Mouse (Mus musculus) liver, postnatal 0 days (tissue): ENCODE results near the gene Ffar3. TPM values are rescaled to one million over a fixed set of nuclear protein-coding genes. Genes with fewer than 3 reads are reported as not detected.
A peak's percentile ranks its signal among the peaks of the same experiment; 100 is the strongest.

Source experiments
- ATAC-seq: fragments of 200-750 bp; cut with Nextera tagmentation; 2 replicates; pipeline ENCODE4 v1.8.0; 2017; ENCODE audit warnings: mild to moderate bottlenecking, moderate library complexity
- DNase-seq: peaks from one replicate; pipeline ENCODE4 v3.0.0-alpha.2; 2016
- H3K27ac ChIP-seq: fragments of 300-500 bp; sonication (generic); 2 replicates; pipeline ENCODE4 v1.5.1; 2014; ENCODE audit warnings: antibody characterized with exemption, moderate library complexity, mild to moderate bottlenecking, low read depth
- H3K27me3 ChIP-seq: fragments of 300-500 bp; sonication (generic); 2 replicates; pipeline ENCODE4 v1.6.1; 2014; ENCODE audit warnings: low read length, control low read depth, mixed read lengths; ENCODE audit not compliant: insufficient read depth
- H3K36me3 ChIP-seq: fragments of 300-500 bp; sonication (generic); replicated peaks from 2 replicates; pipeline ENCODE4 v1.6.1; 2014; ENCODE audit warnings: mild to moderate bottlenecking, control low read depth, low read length, moderate library complexity, mixed read lengths; ENCODE audit not compliant: insufficient read depth
- H3K4me1 ChIP-seq: fragments of 300-500 bp; sonication (generic); 2 replicates; pipeline ENCODE4 v1.6.1; 2014; ENCODE audit warnings: antibody characterized with exemption, mild to moderate bottlenecking, control low read depth; ENCODE audit not compliant: insufficient read depth
- H3K4me2 ChIP-seq: fragments of 300-500 bp; sonication (generic); 2 replicates; pipeline ENCODE4 v1.6.1; 2014; ENCODE audit warnings: low read depth, mild to moderate bottlenecking, low read length, moderate library complexity, mixed read lengths
- H3K4me3 ChIP-seq: fragments of 300-500 bp; sonication (generic); 2 replicates; pipeline ENCODE4 v1.5.1; 2014; ENCODE audit warnings: low read depth, low read length
- H3K9ac ChIP-seq: fragments of 300-500 bp; sonication (generic); replicated peaks from 2 replicates; pipeline ENCODE4 v1.6.1; 2014; ENCODE audit warnings: mild to moderate bottlenecking, moderate library complexity
- H3K9me3 ChIP-seq: fragments of 300-500 bp; sonication (generic); 2 replicates; pipeline ENCODE4 v1.6.1; 2016; ENCODE audit warnings: mild to moderate bottlenecking, control low read depth, low read length, mixed read lengths
- CTCF ChIP-seq: sonication (generic); IDR thresholded peaks from 2 replicates; pipeline ENCODE4 v1.5.1; 2016; ENCODE audit warnings: antibody characterized with exemption, low read depth
- EP300 ChIP-seq: IDR thresholded peaks from 2 replicates; pipeline ENCODE4 v1.6.1; 2016; ENCODE audit warnings: antibody characterized with exemption, low read depth, mild to moderate bottlenecking
- WGBS: fragments of 180-500 bp; shearing (Covaris S2); extraction: QIAGEN DNeasy Blood & Tissue Kit; methylation state at CpG from one replicate; pipeline ENCODE4 v1.1.7; 2014; ENCODE audit not compliant: insufficient replicate concordance; 5-methylcytosine and 5-hydroxymethylcytosine counted together
- polyA plus RNA-seq: library from polyadenylated mRNA; unstranded; fragments of >200 nt; fragmentation: Nextera tagmentation; extraction: Ambion mirVana; gene quantifications from 2 replicates; pipeline ENCODE4 v1.2.1, GENCODE M21; 2015

Gene Ffar3
- polyA plus RNA-seq, 1 experiment from 2014 or later: not detected

GRCm38 (mm10) chr7:30812291-30812807, 43.6 kb downstream of the Ffar3 start:
- Histone ChIP-seq H3K4me2 (peak overlapping the region; percentile 53), H3K9me3 (no peaks in the 10 kb centered on the region), H3K27me3 (no peaks in the 10 kb centered on the region), H3K4me3 (0 out of 2 replicates have a peak overlapping the region, but pooled peaks have one; percentile 8), H3K4me1 (peaks cover 14% of the 10 kb centered on the region), H3K36me3 (no peaks in the 10 kb centered on the region), H3K9ac (0 out of 2 replicates have a peak overlapping the region, but pooled peaks have one; percentile 16), H3K27ac (peak overlapping the region; percentile 89)
- DNase-seq: peak; percentile 52
- TF ChIP-seq CTCF: no peak
- TF ChIP-seq EP300: peak; percentile 6; the same call in 1 of the 2 replicates
- WGBS: 18% methylated on average over 6 of the region's 6 CpGs
- peak; percentile 78 for ATAC-seq

- H3K27ac ChIP-seq: peak overlapping the region; percentile 89
- H3K27me3 ChIP-seq: no peaks in the 10 kb centered on the region
- 0 out of 2 replicates have a peak overlapping the region, but pooled peaks have one; percentile 16 for H3K9ac ChIP-seq
- TF ChIP-seq CTCF: no peak
- 0 out of 2 replicates have a peak, but pooled peaks have one; percentile 22 for TF ChIP-seq EP300
- WGBS: 11% methylated on average over 9 of the region's 9 CpGs
- peak; percentile 69 for ATAC-seq
- H3K4me2 ChIP-seq: peak overlapping the region; percentile 53
- H3K36me3 ChIP-seq: no peaks in the 10 kb centered on the region
- 0 out of 2 replicates have a peak overlapping the region, but pooled peaks have one; percentile 8 for H3K4me3 ChIP-seq
- H3K4me1 ChIP-seq: peaks cover 14% of the 10 kb centered on the region
- DNase-seq: peak; percentile 39
- no peaks in the 10 kb centered on the region for H3K9me3 ChIP-seq
Observed at GRCm38 (mm10) chr7:30811757-30812290, 44.2 kb downstream of the Ffar3 start.

GRCm38 (mm10) chr7:30810319-30810718, 45.7 kb downstream of the Ffar3 start:
- TF ChIP-seq EP300: no peak
- peak; percentile 69 for TF ChIP-seq CTCF
- no peak overlapping the region for H3K4me3 ChIP-seq
- H3K9me3 ChIP-seq: no peaks in the 10 kb centered on the region
- H3K9ac ChIP-seq: no peak overlapping the region
- no peak for ATAC-seq
- no peak for DNase-seq
- no peaks in the 10 kb centered on the region for H3K36me3 ChIP-seq
- H3K4me2 ChIP-seq: no peak overlapping the region
- no peak overlapping the region for H3K27ac ChIP-seq
- no peaks in the 10 kb centered on the region for H3K27me3 ChIP-seq
- WGBS: 61% methylated on average over 6 of the region's 6 CpGs
- H3K4me1 ChIP-seq: peaks cover 14% of the 10 kb centered on the region

- Histone ChIP-seq H3K4me2 (no peak overlapping the region), H3K4me1 (no peaks in the 10 kb centered on the region), H3K4me3 (no peak overlapping the region), H3K36me3 (no peaks in the 10 kb centered on the region), H3K27me3 (no peaks in the 10 kb centered on the region), H3K27ac (no peak overlapping the region), H3K9ac (no peak overlapping the region), H3K9me3 (no peaks in the 10 kb centered on the region)
- ATAC-seq: no peak
- peak; percentile 79 for DNase-seq
- WGBS: 51% methylated on average over 6 of the region's 6 CpGs
- peak; percentile 78 for TF ChIP-seq CTCF
- TF ChIP-seq EP300: no peak
Observed at GRCm38 (mm10) chr7:30805924-30806323, 50.1 kb downstream of the Ffar3 start.

Other genes with a start within 250 kb of the Ffar3 start
- gene Upk1a, start 243.3 kb downstream of the Ffar3 start, polyA plus RNA-seq: 0.07 and 0.14 TPM in 2 replicates
- 995 and 998 TPM in 2 replicates for gene Cox6b1, start 230.0 kb downstream of the Ffar3 start, polyA plus RNA-seq
- not detected in 2 replicates for gene Etv2, start 220.3 kb downstream of the Ffar3 start, polyA plus RNA-seq
- gene Rbm42, start 205.9 kb downstream of the Ffar3 start, polyA plus RNA-seq: 41.8 and 43.3 TPM in 2 replicates
- gene Haus5, start 191.2 kb downstream of the Ffar3 start, polyA plus RNA-seq: 11.4 and 13.0 TPM in 2 replicates
- not detected in 2 replicates for gene Pmis2, start 184.6 kb downstream of the Ffar3 start, polyA plus RNA-seq
- 0.53 and 1.4 TPM in 2 replicates for gene 2200002J24Rik, start 157.3 kb downstream of the Ffar3 start, polyA plus RNA-seq
- 1.1 and 1.6 TPM in 2 replicates for gene Atp4a, start 144.0 kb downstream of the Ffar3 start, polyA plus RNA-seq
- 153 and 158 TPM in 2 replicates for gene Tmem147, start 126.6 kb downstream of the Ffar3 start, polyA plus RNA-seq
- gene Gapdhs, start 112.5 kb downstream of the Ffar3 start, polyA plus RNA-seq: 0.12 TPM in 1 of 2 replicates, not detected in the other
- gene Sbsn, start 104.7 kb downstream of the Ffar3 start, polyA plus RNA-seq: 0.69 and 0.77 TPM in 2 replicates
- 1.5 and 1.8 TPM in 2 replicates for gene Dmkn, start 92.4 kb downstream of the Ffar3 start, polyA plus RNA-seq
- gene Krtdap, start 68.3 kb downstream of the Ffar3 start, polyA plus RNA-seq: not detected in 2 replicates
- gene Ffar2, start 32.4 kb downstream of the Ffar3 start, polyA plus RNA-seq: 1.6 and 2.1 TPM in 2 replicates
- gene Ffar1, start 5.4 kb upstream of the Ffar3 start, polyA plus RNA-seq: 0.06 TPM in 1 of 2 replicates, not detected in the other
- gene Cd22, start 24.2 kb upstream of the Ffar3 start, polyA plus RNA-seq: 1.5 and 2.2 TPM in 2 replicates
- gene Mag, start 58.7 kb upstream of the Ffar3 start, polyA plus RNA-seq: 0.47 and 0.51 TPM in 2 replicates
- 0.49 TPM in 1 of 2 replicates, not detected in the other for gene Hamp2, start 68.5 kb upstream of the Ffar3 start, polyA plus RNA-seq
- gene Hamp, start 87.9 kb upstream of the Ffar3 start, polyA plus RNA-seq: 142 and 248 TPM in 2 replicates
- gene Usf2, start 100.6 kb upstream of the Ffar3 start, polyA plus RNA-seq: 11.6 and 12.0 TPM in 2 replicates
- gene Lsr, start 117.3 kb upstream of the Ffar3 start, polyA plus RNA-seq: 28.2 and 33.7 TPM in 2 replicates
- gene Fam187b, start 117.6 kb upstream of the Ffar3 start, polyA plus RNA-seq: 4.0 and 5.0 TPM in 2 replicates
- gene Fxyd5, start 186.3 kb upstream of the Ffar3 start, polyA plus RNA-seq: 25.8 and 29.4 TPM in 2 replicates
- 0.16 TPM in 1 of 2 replicates, not detected in the other for gene Fxyd7, start 195.3 kb upstream of the Ffar3 start, polyA plus RNA-seq
- 300 and 302 TPM in 2 replicates for gene Fxyd1, start 201.0 kb upstream of the Ffar3 start, polyA plus RNA-seq
- gene Lgi4, start 203.2 kb upstream of the Ffar3 start, polyA plus RNA-seq: 0.11 TPM in 1 of 2 replicates, not detected in the other
- gene Fxyd3, start 220.5 kb upstream of the Ffar3 start, polyA plus RNA-seq: 3.4 TPM in 2 replicates